Mouse (Mus musculus) midbrain, embryonic 14.5 days (tissue): Measurements from ENCODE around the gene Mpp6. TPM values are rescaled to one million over a fixed set of nuclear protein-coding genes. Genes with fewer than 3 reads are reported as not detected.

Source experiments
- ATAC-seq: fragments of 200-750 bp; cut with Nextera tagmentation; 2 replicates; pipeline ENCODE4 v1.8.0; 2017; ENCODE audit warnings: moderate number of reproducible peaks, moderate library complexity; ENCODE audit not compliant: low FRiP score, low TSS enrichment
- DNase-seq: peaks from one replicate; pipeline ENCODE4 v3.0.0-alpha.2; 2015
- H3K27ac ChIP-seq: fragments of 300-500 bp; sonication (generic); replicated peaks from 2 replicates; pipeline ENCODE4 v1.5.1; 2014; ENCODE audit warnings: mild to moderate bottlenecking, low read depth, low read length, moderate library complexity
- H3K27me3 ChIP-seq: fragments of 300-500 bp; sonication (generic); 2 replicates; pipeline ENCODE4 v1.6.1; 2014; ENCODE audit warnings: low read length, control low read depth, mixed read lengths; ENCODE audit not compliant: control insufficient read depth, insufficient read depth
- H3K36me3 ChIP-seq: fragments of 300-500 bp; sonication (generic); 2 replicates; pipeline ENCODE4 v1.6.1; 2014; ENCODE audit warnings: low read length, control low read depth; ENCODE audit not compliant: control insufficient read depth, insufficient read depth
- H3K4me1 ChIP-seq: fragments of 300-500 bp; sonication (generic); 2 replicates; pipeline ENCODE4 v1.6.1; 2014; ENCODE audit warnings: mild to moderate bottlenecking, antibody characterized with exemption, low read length, control low read depth; ENCODE audit not compliant: control insufficient read depth, insufficient read depth
- H3K4me2 ChIP-seq: fragments of 300-500 bp; sonication (generic); 2 replicates; pipeline ENCODE4 v1.6.1; 2014; ENCODE audit warnings: mild to moderate bottlenecking, low read length, moderate library complexity
- H3K4me3 ChIP-seq: fragments of 300-500 bp; sonication (generic); replicated peaks from 2 replicates; pipeline ENCODE4 v1.5.1; 2014; ENCODE audit warnings: low read depth, low read length
- H3K9ac ChIP-seq: fragments of 300-500 bp; sonication (generic); replicated peaks from 2 replicates; pipeline ENCODE4 v1.6.1; 2014; ENCODE audit warnings: mild to moderate bottlenecking, low read length, moderate library complexity
- H3K9me3 ChIP-seq: fragments of 300-500 bp; sonication (generic); 2 replicates; pipeline ENCODE4 v1.6.1; 2016; ENCODE audit warnings: low read length, control low read depth, mixed read lengths; ENCODE audit not compliant: control insufficient read depth
- WGBS: fragments of 180-500 bp; shearing (Covaris S2); extraction: QIAGEN DNeasy Blood & Tissue Kit; methylation state at CpG from one replicate; pipeline ENCODE4 v1.1.7; 2014; 5-methylcytosine and 5-hydroxymethylcytosine counted together
- polyA plus RNA-seq: library from polyadenylated mRNA; unstranded; fragments of >200 nt; fragmentation: Nextera tagmentation; extraction: Ambion mirVana; gene quantifications from 2 replicates; pipeline ENCODE4 v1.2.1, GENCODE M21; 2014

Gene Mpp6
- polyA plus RNA-seq, 1 experiment from 2014 or later: 63.1 TPM

DNA sequence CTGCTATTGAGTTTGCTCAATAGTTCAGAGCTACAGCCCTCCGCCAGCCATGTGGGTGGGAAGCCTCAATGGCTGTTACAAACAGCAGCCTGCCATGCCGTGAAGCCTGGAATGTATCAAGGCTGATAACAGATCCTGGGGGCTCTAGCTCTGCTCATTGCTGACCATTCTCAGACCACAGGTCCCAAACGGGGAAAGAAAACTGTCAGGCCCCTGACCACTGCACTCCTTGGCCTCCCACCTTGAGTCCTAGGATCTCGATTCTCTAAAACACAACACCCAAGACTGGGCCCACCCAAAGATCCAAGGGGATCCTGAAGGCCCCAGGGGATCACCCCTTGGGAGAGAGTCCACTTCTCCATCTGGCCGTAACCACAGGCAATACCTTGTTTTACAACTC lies 112.3 kb downstream of the Mpp6 start:
- H3K9ac ChIP-seq: no peak overlapping the region
- DNase-seq (no peak), ATAC-seq (no peak)
- H3K4me3 ChIP-seq: no peak overlapping the region
- no peaks in the 10 kb centered on the region for H3K9me3 ChIP-seq
- H3K4me2 ChIP-seq: no peak overlapping the region
- no peaks in the 10 kb centered on the region for H3K27me3 ChIP-seq
- 89% methylated on average over 5 of the region's 5 CpGs for WGBS
- H3K4me1 ChIP-seq: no peaks in the 10 kb centered on the region
- peaks cover 12% of the 10 kb centered on the region for H3K36me3 ChIP-seq
- no peak overlapping the region for H3K27ac ChIP-seq

DNA sequence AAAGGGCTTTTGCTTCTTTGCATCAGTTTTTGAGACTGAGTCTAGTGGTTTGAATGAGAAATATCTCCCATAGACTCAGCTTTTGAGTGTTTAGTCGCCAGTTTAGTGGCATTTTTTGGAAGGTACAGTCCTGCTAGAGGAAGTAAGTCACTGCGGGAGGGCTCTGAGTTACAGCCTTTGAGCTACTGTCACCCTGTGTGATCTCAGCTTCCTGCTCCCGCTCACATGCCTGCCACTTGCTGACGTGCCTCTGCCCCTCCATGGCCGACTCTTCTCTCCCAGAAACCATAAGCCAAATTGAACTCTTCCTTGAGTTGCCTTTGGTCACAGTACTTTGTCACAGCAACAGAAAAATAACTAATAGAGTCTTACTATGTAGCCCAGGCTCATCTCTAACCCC lies 112.9 kb downstream of the Mpp6 start:
- ATAC-seq (no peak), DNase-seq (no peak)
- no peak overlapping the region for H3K4me2 ChIP-seq
- H3K27ac ChIP-seq: no peak overlapping the region
- H3K9me3 ChIP-seq: no peaks in the 10 kb centered on the region
- peaks cover 12% of the 10 kb centered on the region for H3K36me3 ChIP-seq
- no peaks in the 10 kb centered on the region for H3K27me3 ChIP-seq
- no peak overlapping the region for H3K9ac ChIP-seq
- no peaks in the 10 kb centered on the region for H3K4me1 ChIP-seq
- WGBS: 77% methylated on average over 5 of the region's 5 CpGs
- H3K4me3 ChIP-seq: no peak overlapping the region

DNA sequence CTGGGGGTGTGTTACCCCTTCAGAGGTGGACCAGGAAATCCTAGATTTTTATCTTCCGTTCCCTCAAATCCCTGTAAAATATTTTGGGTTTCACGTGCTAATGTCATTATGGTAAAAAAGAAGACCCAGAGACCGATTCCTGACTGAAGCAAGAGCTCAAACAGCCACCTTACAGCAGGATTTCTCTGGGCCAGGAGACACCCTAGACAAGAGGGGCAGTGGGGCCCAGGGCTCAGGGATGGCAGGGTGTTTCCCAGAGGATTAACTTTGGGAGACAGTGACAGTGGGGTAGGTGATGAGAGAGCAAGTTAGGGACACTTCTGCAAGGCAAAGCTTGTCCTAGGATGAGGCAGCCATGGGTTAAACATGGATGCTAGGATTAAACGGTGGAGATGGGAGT lies 113.6 kb downstream of the Mpp6 start:
- DNase-seq: no peak
- no peaks in the 10 kb centered on the region for H3K4me1 ChIP-seq
- H3K36me3 ChIP-seq: peaks cover 12% of the 10 kb centered on the region
- H3K9me3 ChIP-seq: no peaks in the 10 kb centered on the region
- no peak overlapping the region for H3K27ac ChIP-seq
- ATAC-seq: no peak
- 90% methylated on average over 4 of the region's 4 CpGs for whole genome bisulfite sequencing
- H3K4me3 ChIP-seq: no peak overlapping the region
- no peak overlapping the region for H3K4me2 ChIP-seq
- no peak overlapping the region for H3K9ac ChIP-seq
- no peaks in the 10 kb centered on the region for H3K27me3 ChIP-seq

DNA sequence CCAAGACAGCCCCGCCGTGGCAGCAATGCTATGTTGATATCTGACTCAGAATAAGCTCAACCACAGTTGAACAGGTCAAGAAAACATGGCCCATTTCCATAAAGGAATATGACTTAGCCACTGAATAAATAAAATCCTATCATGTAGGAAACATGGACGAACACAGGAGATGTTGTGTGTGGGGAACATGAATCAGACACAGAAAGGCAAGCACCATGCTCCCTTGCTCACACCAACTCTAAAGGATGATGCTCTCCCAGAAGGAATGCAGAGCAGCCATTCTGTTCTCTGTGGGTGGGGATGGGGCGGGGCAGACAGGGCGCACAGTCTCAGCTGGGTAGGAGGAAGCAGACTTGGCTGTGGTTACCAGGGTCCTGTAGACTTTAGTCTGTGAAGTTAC lies 115.2 kb downstream of the Mpp6 start:
- no peak for DNase-seq
- Histone ChIP-seq H3K4me2 (no peak overlapping the region), H3K36me3 (peaks cover 5% of the 10 kb centered on the region; the same call in 1 of the 2 replicates), H3K4me3 (no peak overlapping the region), H3K27me3 (no peaks in the 10 kb centered on the region), H3K9ac (no peak overlapping the region), H3K9me3 (no peaks in the 10 kb centered on the region), H3K27ac (no peak overlapping the region), H3K4me1 (no peaks in the 10 kb centered on the region)
- WGBS: 92% methylated on average over 5 of the region's 5 CpGs
- no peak for ATAC-seq

DNA sequence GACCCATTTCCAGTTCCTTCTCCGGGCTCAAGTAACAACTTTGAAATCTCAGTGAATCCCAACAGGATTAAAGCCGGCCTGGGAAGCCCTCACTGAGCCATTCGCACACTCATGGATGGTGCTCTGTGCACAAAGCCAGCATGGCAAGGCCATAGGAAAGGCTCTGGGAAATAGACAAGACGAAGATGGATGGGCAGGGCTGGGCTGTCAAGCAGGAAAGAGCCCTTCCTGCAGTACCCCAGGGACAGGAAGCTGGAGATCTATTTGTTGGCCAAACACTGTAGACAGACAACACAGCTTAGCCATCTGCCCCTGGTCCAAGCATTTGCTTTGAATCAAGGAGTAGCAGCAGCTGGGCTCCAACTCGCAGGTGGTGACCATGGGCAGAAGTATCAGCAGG lies 118.1 kb downstream of the Mpp6 start:
- H3K4me1 ChIP-seq: no peaks in the 10 kb centered on the region
- no peak for DNase-seq
- no peak overlapping the region for H3K4me3 ChIP-seq
- no peak overlapping the region for H3K4me2 ChIP-seq
- H3K9ac ChIP-seq: no peak overlapping the region
- H3K27ac ChIP-seq: no peak overlapping the region
- ATAC-seq: no peak
- H3K36me3 ChIP-seq: no peaks in the 10 kb centered on the region; the same call in 1 of the 2 replicates
- no peaks in the 10 kb centered on the region for H3K27me3 ChIP-seq
- H3K9me3 ChIP-seq: no peaks in the 10 kb centered on the region
- 88% methylated on average over 5 of the region's 5 CpGs for WGBS

DNA sequence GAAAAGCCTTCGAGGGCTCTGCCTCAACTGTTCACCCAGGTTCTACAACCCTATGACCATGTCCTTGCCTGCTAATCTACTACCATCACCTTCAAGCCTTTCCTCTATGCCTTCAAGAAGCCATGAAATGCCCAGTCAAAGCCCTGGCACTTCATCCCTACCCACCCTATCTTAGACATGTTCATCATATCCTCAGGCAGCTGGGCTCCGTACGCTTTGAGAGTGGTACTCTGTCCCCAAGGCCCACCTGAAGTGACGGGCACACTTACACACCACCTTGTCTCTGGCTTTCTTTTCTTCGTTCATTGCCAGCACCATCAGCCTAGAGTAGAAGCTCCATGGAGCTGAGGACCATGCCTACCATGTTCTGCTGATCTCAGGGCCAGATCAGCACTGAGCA lies 121.2 kb downstream of the Mpp6 start:
- no peak overlapping the region for H3K27ac ChIP-seq
- H3K4me1 ChIP-seq: no peaks in the 10 kb centered on the region
- H3K4me2 ChIP-seq: no peak overlapping the region
- no peak overlapping the region for H3K9ac ChIP-seq
- H3K36me3 ChIP-seq: no peaks in the 10 kb centered on the region; the same call in 1 of the 2 replicates
- no peaks in the 10 kb centered on the region for H3K9me3 ChIP-seq
- no peak overlapping the region for H3K4me3 ChIP-seq
- WGBS: 99% methylated on average over 5 of the region's 5 CpGs
- H3K27me3 ChIP-seq: no peaks in the 10 kb centered on the region
- no peak for DNase-seq
- no peak for ATAC-seq

DNA sequence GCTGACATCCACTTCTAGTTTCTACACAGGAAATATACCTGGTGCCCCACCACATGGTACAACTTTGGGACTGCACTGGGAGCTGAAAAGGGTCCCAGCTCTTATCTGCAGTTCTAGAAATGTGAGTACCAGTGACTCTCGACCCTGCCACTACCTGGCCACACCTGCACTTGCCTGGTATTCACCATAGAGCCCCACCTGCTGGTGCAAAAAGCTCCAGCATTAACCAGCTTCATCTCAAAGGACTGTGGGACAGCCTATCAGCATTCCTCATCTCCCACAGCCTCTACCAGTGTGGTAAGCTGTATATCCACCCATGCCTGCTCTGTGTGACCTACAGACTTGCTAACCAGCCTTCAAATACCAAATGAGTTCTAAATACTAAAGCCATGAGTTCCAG lies 122.9 kb downstream of the Mpp6 start:
- ATAC-seq (no peak), DNase-seq (no peak)
- 88% methylated on average over 1 of the region's 1 CpGs for WGBS

DNA sequence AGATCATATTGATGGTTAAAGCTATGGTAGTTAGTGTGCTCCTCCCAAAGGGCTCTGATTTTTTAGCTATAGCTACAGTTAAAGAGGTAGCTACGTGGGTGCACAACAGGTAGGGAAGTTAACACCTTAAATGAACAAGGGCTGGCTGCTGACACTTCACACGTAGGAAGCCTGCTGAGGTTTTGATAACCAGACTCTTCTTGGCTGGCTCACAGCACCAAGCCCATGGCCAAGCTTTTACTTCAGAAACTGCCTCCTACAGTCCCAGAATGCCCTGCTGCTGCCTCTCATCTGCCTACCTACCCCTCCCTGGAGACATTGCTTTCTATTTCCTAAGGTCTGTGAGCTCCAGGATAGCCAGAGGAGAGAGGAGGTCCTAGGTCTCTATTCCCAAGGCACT lies 127.9 kb downstream of the Mpp6 start:
- DNase-seq: no peak
- no peak for ATAC-seq
- 77% methylated on average over 2 of the region's 2 CpGs for WGBS

More for the DNA sequence above, 122.9 kb downstream of the Mpp6 start:
- Histone ChIP-seq H3K9me3 (no peaks in the 10 kb centered on the region), H3K9ac (no peak overlapping the region), H3K4me2 (no peak overlapping the region), H3K4me3 (no peak overlapping the region), H3K27me3 (no peaks in the 10 kb centered on the region), H3K27ac (no peak overlapping the region), H3K4me1 (no peaks in the 10 kb centered on the region), H3K36me3 (no peaks in the 10 kb centered on the region)

DNA sequence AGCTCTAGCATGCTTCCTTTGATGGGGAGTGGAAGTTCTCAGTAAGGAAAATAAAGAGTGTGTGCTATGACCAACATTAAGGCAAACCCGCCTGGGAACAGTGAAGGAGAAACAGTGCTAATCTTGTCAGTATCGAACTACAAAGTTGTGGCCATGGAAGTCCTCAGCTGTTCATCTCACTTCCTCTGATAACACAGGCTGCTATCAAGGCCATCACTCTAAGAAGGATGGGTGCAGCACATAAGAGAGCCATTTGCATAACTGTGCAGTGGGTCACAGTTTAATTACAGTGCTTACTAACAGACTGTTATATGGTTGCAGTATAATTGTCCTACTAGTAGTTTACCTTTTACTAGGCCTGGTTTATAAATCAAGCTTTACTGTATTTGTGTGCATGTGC lies 129.9 kb downstream of the Mpp6 start:
- no peaks in the 10 kb centered on the region for H3K9me3 ChIP-seq
- H3K27me3 ChIP-seq: no peaks in the 10 kb centered on the region
- H3K27ac ChIP-seq: no peak overlapping the region
- no peaks in the 10 kb centered on the region for H3K36me3 ChIP-seq
- H3K9ac ChIP-seq: no peak overlapping the region
- ATAC-seq (no peak), DNase-seq (no peak)
- no peaks in the 10 kb centered on the region for H3K4me1 ChIP-seq
- H3K4me3 ChIP-seq: no peak overlapping the region
- WGBS: 91% methylated on average over 2 of the region's 2 CpGs
- H3K4me2 ChIP-seq: no peak overlapping the region

More for the DNA sequence above, 127.9 kb downstream of the Mpp6 start:
- Histone ChIP-seq H3K36me3 (no peaks in the 10 kb centered on the region), H3K27me3 (no peaks in the 10 kb centered on the region), H3K9me3 (no peaks in the 10 kb centered on the region), H3K4me3 (no peak overlapping the region), H3K27ac (no peak overlapping the region), H3K9ac (no peak overlapping the region), H3K4me1 (no peaks in the 10 kb centered on the region), H3K4me2 (no peak overlapping the region)
